Mouse (Mus musculus) erythroid progenitor cell, adult 5-6 weeks (primary cell): ENCODE measurements around the gene Lrrc17. TPM values are rescaled to one million over a fixed set of nuclear protein-coding genes. Genes with fewer than 3 reads are reported as not detected.

Experiments used
- ATAC-seq: replicated peaks from 2 replicates; pipeline ENCODE4 v1.8.0; 2016; ENCODE audit warnings: moderate number of reproducible peaks, mild to moderate bottlenecking, moderate TSS enrichment, inconsistent platforms; ENCODE audit not compliant: poor library complexity, low FRiP score, severe bottlenecking
- total RNA-seq, 2 experiments: library from RNA; stranded (forward) in 1 of 2; stranded (reverse) in 1 of 2; fragments of 150-400 nt in 1 of 2; fragments of 186-747, 209-891 nt in 1 of 2; gene quantifications; 2 replicates each; pipeline versions ENCODE4 v1.2.3 to v1.2.4; 2015 to 2017; ENCODE audit warnings: low replicate concordance in 2 of 2

Lrrc17 gene
- total RNA-seq (2015; ENCODE audit: low replicate concordance) (not detected in 2 replicates), total RNA-seq (2017; ENCODE audit: low replicate concordance) (not detected in 2 replicates)

DNA sequence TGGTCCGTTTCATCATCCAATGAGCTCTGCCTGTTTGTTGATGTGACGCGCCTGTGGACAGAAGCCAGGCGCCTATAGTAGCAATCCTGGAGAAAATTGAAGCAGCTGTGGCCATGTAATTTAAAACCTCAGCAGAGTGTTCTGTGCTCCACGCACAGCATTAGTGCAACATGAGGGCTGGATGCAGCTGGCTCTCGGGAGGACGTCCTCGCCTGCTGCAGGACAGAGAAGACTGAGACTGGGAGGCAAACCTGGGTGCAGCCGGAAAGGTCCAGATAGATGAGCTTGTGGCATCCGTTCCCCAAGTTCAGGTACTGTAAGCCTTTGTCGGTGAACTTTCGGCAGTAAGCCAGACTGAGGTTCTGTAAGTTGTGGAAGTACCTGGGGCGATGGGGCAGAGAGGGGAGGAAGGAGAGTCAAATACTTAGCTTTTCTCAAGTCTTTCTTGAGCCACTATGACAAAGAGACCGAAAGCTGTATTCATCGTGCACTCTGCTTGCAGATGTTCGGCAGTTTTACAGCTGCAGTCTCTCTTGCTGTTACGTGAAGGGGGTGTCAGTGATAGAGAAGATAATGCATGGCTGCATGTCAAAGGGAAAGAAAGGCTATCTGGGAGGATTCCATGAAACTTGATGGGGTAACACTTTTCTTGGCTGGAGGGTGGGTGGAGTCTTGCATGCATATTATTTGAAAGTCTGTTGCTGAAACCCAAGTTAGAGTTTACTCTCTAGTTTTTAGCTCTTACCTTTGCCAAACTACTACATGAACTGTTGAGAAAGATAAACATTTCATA is at the start of gene Lrrc17:
TSS of gene Lrrc17 (plus strand) at position 151 of the 793 bp plus-strand sequence.
- no peak for ATAC-seq

DNA sequence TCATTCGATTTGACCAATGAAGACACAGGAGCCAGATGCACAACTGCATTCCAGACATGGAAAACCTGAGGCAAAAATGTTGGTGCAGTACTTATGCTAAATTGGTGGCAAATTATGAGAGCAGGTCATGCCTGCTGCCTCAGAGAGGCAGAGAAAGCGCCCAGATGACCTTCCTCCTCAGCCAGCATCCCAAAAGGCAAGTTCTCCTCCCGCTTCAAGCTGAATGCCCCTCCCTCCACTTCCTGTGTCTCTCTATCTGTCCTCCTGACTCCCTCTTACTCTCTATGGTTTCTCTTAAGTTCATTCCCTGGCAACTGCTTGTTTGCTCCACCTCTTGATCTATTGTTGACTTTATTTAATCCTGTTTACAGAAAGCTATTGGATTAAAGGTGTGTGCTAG is 48.6 kb upstream of the Lrrc17 start:
- ATAC-seq = no peak

DNA sequence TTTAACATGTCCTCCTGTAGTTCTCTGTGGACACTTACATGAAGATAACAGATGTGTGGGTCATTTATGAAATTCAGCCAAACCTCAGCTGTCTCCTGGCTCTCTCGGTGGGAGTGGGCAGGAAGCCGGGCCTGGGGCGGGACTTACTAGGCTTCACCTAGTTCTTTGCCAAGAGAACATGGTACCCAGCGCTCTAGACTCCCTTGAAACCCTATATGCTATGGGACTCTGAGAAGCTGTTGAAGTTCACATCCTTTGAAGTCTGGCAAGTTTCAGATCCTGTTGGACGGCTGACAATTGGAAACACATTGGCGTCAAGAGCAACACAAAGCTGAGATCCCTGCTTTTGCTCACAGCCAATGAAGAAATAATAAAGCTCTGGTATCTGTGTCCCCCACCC is 47.0 kb upstream of the Lrrc17 start:
- ATAC-seq = no peak

DNA sequence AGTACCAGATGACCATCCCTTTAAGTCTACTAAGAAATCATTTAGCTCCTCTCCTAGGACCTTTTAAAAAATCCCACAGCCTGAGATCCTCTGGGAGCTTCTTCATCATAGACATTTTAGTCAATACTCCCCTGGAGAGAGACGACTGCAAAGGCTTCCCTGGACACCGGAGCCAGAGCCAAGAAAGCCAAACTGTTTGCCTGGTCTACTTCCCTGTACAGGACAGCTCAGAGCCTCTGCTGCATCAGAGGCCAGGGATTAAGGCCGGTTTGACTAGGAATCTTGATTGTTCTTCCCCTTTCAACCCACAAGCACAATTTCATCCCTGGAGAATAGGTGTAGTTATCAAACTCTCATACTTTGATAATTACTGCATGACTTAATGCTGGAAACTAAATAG is 46.5 kb upstream of the Lrrc17 start:
- no peak for ATAC-seq

DNA sequence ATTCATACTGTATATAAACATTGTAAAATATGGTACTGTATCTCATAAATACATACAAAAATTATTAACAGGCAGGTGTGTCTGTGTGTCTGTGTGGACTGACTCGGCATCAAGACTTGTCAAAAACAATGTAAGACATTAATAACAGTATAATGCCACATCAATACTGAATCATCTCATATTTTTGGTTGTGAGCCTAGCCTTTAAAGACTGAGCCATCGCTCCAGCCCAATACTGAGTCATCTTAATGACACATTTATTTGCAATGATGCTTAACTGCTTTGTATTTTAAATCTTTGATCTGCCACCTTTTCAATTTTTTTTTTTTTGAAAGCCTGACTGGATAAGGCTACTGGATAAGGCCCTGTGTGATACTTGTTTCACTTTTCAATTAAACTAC is 44.9 kb upstream of the Lrrc17 start:
- no peak for ATAC-seq

DNA sequence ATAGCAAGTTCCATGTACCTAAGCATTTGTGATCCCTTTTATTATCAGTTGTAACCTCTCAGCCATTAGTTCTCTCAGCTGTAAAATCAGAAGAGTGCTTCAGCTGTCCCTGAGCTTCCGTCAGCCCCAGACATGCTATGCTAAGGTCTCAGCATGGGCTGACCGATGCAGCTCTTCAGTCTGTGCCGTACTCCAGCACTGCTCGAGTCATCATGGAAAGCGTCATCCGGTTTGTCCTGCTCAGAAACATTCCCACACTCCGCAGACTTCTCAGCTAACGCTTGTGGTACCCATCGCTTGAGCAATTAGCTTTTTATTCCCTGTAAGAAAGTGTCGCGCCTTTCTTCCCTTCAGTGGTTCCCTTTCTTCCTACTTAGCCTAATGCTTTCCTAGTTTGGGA is 44.4 kb upstream of the Lrrc17 start:
- no peak for ATAC-seq

DNA sequence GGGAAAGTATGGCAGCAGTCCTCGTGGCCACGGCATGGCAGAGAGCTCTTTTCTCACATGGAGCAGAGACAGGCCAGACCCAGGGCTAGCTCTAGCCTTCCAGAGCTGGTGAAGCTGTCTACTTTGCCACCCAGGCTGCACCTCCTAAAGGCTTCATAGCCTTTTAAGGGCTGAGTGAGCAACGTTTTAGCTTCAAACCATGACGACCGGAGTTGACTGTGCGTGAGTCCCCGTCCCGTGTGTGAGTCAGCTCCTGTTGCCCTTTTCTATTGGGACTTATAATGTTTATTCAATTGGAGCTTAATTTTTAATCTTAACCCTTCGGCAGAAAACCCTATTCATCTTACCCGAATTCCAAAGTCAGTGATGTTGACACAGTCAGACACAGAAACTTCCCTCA is 43.2 kb upstream of the Lrrc17 start:
- ATAC-seq = no peak

DNA sequence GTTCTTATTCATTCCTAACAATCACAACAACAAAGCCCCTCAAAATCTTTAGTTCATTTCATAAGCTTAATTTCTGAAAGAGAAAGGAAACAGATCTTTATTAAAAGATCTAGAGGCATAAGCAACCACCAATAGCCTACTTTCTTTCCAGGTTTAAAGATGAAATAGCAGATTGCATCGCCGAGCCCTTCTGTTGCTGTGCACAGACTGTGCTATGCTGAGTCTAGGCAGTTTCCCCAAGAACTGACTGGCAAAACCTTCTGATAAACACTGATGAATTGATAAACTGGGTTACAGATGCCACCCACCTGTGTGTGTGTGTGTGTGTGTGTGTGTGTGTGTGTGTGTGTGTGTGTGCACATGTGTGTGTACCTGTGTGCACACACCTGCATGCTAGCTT is 42.4 kb upstream of the Lrrc17 start:
- ATAC-seq = no peak

DNA sequence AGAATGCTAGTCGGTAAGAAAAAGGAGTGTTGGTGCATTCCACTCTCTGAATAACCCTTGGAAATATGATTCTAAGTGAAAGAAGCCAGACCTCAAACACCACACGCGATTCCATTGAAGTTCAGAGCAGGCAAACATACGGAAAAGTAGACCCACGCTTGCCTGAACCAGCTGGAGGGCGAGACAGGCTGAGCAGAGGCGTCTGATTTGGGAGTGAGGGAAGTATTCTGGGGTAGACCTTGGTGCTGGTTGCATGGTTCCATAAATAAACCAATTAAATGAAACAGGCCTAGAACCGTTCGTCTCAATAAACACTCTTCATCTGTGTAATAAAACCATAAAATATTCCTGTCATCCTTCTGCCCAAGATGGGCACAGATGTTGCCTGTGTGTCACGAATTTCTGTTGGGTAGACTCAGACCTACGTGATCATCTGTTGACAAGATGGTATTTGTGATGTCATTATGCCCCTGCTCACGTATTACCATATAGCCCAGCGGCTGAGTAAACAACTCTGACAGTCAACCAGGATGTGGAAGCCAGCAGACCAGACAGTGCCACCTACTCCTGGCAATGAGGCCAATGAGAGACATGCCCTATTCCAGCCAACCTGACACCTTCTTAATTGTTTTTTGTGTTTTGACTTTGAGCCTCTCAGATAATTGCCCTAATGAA is 40.3 kb upstream of the Lrrc17 start:
- ATAC-seq = no peak

DNA sequence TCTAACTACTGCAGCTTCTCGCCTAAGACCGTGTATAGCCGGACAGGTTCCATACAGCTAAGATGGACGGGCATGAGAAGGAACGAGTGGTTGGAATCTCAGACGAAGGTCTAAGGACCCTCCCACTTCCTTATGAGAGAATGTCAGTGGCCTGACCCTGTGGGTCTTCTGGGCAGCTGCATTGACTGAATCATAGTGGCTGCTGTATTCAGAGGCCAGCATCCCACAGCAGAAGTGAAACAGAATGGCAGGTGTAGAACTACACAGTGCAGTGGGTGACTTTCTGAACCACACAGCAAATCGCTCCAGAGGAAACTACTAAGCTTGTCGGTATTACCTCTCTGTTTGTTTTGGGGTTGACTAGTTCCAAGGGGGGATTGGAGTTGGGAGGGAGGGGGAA is 38.2 kb upstream of the Lrrc17 start:
- ATAC-seq = no peak

DNA sequence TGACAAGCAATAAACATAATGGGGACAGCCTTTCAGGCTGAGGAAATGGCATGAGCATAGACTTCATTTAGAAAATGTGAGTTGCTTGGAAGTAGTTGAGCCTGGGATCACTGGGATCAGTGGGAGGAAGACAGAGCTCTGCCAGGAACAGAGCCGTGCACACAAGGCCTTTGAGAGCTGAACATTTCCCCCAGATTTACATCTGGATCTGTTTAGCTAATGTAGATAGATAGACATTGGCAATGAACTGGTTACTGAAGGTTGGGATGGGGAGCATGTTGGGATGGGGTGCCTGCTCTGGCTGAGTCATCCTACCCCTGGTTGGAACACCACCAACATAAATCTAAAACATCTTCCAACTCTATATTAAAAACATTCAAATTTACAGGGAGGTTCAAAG is 36.5 kb upstream of the Lrrc17 start:
- no peak for ATAC-seq

DNA sequence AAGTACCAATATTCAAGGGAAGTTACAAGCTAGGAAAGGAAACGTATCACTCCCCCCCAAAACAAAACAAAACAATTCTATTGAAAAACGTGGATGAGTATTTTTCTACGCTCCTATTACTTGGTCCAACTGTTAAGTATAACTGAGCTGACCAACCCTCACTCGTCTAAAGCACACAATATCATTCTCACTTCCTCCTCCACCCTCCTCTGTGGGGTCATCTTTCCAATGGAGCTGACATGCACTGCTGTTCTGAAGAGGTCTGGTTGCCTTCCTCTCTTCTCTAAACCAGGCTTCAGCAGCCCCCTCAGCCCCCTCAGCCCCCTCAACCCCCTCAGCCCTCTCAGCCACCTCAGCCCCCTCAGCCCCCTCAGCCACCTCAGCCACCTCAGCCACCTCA is 33.6 kb upstream of the Lrrc17 start:
- no peak for ATAC-seq

DNA sequence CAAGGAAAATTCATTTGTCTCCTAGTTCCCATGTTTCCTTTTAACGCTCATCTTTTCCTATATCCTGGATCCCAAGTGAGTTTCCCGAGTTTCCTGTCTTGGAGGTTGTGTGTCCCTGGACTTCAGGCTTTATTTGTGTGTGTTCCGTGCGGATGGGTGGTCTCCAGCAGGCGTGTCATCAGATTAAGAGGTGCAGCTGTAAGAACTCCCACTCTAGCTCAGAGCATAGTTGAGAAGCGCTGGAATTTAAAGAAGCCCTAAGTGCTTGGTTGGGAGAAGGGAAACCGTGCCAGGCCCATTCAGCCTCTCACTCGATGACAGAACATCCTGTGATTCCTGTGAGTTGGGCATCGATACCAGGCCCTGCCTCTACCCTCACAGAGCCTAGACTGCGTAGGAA is 30.0 kb upstream of the Lrrc17 start:
- ATAC-seq = no peak

DNA sequence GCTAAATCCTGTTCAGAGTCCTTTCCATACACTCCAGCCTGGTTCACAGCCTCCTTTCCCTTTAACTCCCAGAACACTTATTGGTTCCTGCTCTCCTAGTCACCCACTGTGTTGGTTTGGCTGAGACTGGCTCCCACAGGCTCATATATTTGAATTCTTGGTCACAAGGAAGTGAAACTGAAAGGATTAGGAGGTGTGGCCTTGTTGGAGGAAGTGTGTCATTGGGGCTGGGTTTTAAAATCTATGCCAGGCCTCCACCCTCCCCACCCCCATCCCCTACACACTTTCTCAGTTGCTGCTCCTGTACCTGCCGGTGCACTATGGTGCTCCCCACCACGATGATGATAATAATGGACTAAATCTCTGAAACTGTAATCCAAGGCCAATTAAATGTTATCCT is 25.8 kb upstream of the Lrrc17 start:
- no peak for ATAC-seq

DNA sequence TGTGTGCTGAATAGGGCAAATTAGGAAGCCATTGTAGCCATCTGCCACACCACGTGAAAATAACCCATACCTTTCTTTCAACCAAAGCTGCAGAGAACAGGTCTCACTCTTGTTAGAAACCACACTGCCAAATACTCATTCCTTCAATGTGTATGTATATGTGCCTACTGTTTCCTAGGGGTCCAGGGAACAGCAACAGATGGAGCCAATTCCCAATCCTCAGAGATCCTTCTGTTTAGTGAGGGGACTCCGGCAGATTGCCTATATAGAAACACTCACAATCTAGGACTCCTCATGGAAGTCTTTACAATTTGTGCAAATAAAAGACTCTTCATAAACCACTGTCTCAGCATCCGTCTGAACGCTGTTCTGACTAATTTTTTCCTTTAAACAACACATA is 25.2 kb upstream of the Lrrc17 start:
- ATAC-seq = no peak

DNA sequence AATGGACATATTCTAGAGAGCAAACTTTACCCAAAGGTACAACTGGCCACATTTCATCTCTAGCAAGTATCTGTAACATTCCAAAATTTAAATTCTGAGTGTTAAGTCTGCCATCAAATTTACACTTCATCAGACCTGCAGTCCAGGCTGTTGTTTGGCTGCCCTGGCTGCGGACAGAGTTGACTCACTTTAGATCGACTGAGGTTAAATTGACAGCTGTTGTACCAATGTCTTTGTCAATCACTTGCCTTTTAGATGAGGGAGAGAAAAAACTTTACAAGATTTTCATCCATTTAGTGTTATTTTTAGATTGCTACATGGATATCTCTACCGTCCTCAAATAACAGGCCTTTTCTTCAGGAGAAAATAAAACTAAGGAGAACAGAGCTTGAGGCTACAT is 24.2 kb upstream of the Lrrc17 start:
- no peak for ATAC-seq

DNA sequence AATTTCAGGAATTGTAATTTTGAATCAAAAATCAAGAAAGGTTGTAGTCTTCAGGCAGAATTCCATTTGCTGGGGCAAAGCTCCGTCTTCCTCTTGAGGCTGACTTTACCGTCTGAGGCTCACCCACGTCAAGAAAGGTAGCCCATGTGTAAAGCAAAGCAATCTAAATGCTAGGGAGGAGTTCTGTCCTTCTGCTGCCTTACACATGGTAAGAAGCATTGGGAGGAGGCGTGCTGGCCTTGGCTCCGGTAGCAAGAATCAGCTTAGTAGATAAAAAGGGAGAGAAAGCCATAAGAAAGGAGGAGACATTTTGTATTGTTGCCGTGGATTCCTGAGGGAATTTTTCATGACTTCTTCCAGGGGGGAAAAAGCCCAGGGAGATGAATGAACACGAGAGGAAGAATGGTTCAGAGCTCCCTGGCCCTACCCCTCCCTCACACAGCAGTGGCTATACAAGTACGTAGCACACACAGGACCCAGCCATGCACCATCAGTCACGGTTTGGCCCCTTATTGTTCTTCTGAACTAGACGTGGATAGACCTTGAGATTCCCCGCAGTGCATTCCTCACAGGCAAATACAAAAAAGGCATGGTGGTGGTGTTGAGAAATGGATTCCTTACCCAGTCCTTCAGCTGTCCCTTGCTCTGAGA is 16.4 kb upstream of the Lrrc17 start:
- no peak for ATAC-seq

DNA sequence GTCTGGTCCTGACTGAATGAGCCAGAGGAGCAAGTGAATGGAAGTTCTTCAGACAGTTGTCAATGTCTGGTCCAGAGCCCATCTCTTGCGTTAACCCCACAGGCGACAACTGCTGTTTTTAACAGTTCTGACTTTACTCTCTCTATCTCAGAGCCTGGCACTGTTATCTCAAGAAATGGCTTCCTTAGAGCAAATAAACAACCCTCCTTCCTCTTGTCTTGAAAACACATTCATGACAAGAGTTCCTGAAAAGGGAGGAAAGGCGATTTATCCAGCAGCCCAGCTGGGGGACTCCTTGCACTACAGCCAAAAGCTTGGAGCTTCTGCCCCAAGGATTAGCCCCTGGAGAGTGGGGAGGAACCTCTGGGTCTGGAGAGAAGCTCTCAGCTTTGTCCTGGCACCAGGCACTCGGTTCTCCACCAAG is 15.9 kb upstream of the Lrrc17 start:
- no peak for ATAC-seq

DNA sequence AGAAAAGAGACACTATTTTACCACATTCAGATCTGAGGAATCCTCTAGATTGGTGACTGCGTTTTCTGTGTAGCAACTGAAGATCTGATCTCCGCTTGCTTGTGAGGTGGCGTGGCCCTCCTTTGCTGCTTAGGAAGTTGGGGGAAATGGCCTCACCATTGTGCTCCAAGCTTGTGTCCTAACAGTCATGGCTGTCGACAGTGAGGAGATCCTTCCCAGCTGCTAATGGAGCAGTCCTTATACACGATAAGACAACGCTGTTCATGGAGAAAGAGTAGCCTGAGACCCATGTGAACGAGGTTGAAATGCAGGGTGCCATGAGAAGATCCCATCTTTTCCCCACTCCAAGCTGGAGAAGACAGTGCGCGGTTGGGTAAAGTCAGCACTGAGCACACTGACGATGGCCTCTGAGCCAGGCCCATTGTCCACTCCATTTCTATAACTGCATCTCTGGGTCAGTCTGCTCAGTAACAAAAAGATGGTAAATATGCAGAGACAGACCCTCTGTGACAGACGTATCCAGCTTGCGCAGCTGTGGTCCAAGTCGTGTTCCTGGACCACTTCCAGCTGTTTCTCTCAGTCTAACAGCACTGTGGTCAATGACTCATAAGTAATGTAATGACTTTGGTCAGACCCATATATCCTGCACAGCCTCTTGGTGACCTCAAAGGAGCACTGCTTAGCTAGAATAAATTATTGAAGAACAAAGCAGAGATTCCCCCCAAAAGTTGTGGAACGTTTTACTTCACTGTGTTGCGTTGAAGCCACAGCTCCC is 15.1 kb upstream of the Lrrc17 start:
- ATAC-seq = no peak

DNA sequence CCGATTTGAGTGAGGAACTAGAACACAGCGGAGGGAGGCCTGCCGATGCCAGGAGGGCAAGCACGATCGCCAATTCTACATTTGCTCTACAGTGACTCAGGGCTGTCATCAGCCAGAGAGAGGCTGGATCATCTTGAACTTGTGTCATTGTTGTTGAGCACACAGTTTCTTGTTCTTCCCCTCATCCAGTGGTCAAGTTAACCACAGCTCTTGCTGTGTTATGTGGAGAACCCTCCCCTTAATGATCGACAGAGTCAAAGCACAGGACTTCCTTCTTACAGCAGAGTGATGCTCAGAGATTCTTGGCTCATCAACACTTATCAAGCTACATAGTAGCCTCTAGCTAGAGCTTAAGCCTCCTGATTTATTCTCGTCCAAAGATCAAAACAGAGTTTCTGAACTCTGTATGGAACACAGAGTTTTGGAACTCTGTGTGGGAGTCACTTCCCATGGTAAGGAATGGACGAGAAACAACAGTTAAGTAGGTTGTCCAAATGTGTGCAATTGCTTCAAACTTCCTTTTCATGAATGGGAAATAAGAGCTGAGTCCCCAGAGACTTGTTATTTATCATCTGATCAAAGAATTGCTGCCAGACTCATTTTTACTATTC is 14.1 kb upstream of the Lrrc17 start:
- ATAC-seq = no peak
